Mouse (Mus musculus): Measurements from ENCODE around the gene Plcxd2. TPM values are rescaled to one million over a fixed set of nuclear protein-coding genes. Genes with fewer than 3 reads are reported as not detected.

Plcxd2 gene
- polyA plus RNA-seq, 1 experiment from 2014 or later = 1.7 TPM

DNA sequence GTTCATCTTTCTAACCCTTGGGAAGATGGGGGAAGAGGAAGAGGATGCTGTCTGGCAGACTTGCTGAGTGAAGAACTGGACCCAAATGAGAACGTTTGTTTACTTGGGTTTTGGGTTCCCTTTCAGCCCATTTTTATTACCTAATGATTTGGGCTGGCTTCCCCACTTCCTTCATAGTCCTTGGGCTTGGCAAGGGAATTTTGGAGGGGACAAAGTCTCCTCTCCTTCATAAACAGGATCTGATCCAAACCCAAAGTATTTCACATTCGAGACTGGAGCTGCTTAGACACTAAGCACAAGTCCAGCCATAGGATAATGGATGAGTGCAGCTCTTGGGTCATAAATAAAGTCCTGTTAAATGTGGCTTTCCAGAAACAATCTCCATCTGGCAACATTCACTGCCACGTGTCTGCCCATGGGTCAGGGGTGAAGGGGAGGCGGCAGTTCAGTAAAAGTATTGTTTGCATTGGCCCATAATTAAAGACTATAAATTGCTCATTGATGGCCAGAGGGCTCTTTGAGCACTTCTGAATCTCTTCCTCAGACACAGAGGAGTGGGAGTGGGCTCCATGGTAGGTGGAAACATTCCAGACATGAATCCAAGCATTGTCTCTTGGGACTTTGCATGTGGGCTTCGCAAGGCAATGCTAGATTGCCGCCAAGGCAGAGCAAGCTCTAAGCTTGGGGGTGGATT is 86.1 kb downstream of the Plcxd2 start:
- Histone ChIP-seq H3K4me1 (replicated peaks; ENCODE audit: control insufficient read depth, insufficient read depth, low read length) (peaks cover 38% of the 10 kb centered on the region), H3K27me3 (replicated peaks; ENCODE audit: control insufficient read depth, insufficient read depth, low read length) (no peaks in the 10 kb centered on the region), H3K9ac (ENCODE audit: low read length) (no peak overlapping the region), H3K36me3 (ENCODE audit: control insufficient read depth, insufficient read depth, low read length) (no peaks in the 10 kb centered on the region), H3K4me3 (ENCODE audit: low read depth, low read length) (no peak overlapping the region), H3K9me3 (ENCODE audit: control insufficient read depth, low read length) (no peaks in the 10 kb centered on the region), H3K4me2 (ENCODE audit: low read length) (no peak overlapping the region), H3K27ac (ENCODE audit: low read depth) (no peak overlapping the region)
- WGBS = 38% methylated on average over 6 of the region's 6 CpGs
- DNase-seq (ENCODE audit: low spot score) (no peak), ATAC-seq (replicated peaks; ENCODE audit: low FRiP score, low TSS enrichment, low read depth) (no peak)

DNA sequence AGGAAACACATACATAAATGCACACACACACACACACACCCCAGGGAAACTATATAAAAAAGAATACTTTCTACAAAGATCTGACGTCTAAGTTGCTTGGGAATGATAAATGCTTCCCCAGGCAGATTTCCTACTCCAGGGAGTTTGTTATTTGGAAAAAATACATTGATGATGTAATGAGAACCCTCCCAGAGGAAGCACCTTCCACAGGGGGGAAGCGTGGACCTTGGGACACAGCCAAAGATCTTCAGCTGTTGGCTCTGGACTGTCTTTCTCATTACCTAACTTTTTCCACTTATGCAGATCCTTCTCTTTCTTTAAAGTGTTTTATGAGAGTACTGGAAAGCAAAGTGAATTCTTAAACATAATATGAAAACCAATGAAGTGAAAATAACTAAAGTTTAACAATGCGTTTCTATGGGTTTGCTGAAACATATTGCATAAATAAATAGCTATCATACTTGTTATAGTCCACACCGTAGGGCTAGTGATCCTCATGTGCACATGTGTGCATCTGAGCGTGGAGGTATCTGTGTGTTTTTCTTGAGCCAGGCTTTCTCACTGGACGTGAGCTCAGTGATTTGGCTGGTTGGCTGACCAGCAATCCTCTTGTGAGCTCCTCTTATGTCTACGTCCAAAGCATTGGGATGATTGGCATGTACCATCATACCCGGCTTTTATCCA is 87.3 kb downstream of the Plcxd2 start:
- Histone ChIP-seq H3K27ac (ENCODE audit: low read depth) (no peak overlapping the region), H3K4me2 (ENCODE audit: low read length) (no peak overlapping the region), H3K9me3 (ENCODE audit: control insufficient read depth, low read length) (no peaks in the 10 kb centered on the region), H3K4me1 (replicated peaks; ENCODE audit: control insufficient read depth, insufficient read depth, low read length) (peaks cover 34% of the 10 kb centered on the region), H3K9ac (ENCODE audit: low read length) (no peak overlapping the region), H3K4me3 (ENCODE audit: low read depth, low read length) (no peak overlapping the region), H3K36me3 (ENCODE audit: control insufficient read depth, insufficient read depth, low read length) (no peaks in the 10 kb centered on the region), H3K27me3 (replicated peaks; ENCODE audit: control insufficient read depth, insufficient read depth, low read length) (no peaks in the 10 kb centered on the region)
- DNase-seq (ENCODE audit: low spot score) = no peak
- no peak; the same call in 1 of the 2 replicates for ATAC-seq (replicated peaks; ENCODE audit: low FRiP score, low TSS enrichment, low read depth)
- WGBS = 63% methylated on average over 8 of the region's 8 CpGs

DNA sequence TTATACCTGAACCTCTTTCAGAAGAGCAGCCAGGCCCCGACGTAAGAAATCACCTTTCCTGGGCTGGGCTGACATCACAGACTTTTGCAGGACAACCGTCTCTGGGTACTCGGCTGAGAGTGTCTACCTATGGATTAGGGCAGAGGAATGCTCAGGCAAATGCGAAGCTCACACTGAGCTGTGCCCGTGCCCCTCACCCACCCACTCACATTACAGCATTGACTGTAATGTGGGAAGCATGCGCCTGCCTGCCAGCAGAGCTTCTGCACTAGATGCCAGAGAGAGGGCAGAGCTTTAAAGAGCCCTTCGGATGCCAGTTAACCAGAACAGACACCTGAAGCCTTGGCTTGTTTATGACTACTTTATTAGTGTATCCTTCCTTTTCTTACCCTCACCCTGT is 90.4 kb downstream of the Plcxd2 start:
- Histone ChIP-seq H3K9ac (ENCODE audit: low read length) (no peak overlapping the region), H3K9me3 (ENCODE audit: control insufficient read depth, low read length) (no peaks in the 10 kb centered on the region), H3K27ac (ENCODE audit: low read depth) (no peak overlapping the region), H3K36me3 (ENCODE audit: control insufficient read depth, insufficient read depth, low read length) (no peaks in the 10 kb centered on the region), H3K27me3 (replicated peaks; ENCODE audit: control insufficient read depth, insufficient read depth, low read length) (no peaks in the 10 kb centered on the region), H3K4me3 (ENCODE audit: low read depth, low read length) (no peak overlapping the region), H3K4me1 (replicated peaks; ENCODE audit: control insufficient read depth, insufficient read depth, low read length) (peaks cover 23% of the 10 kb centered on the region), H3K4me2 (ENCODE audit: low read length) (no peak overlapping the region)
- DNase-seq (ENCODE audit: low spot score) (no peak), ATAC-seq (replicated peaks; ENCODE audit: low FRiP score, low TSS enrichment, low read depth) (no peak)
- 63% methylated on average over 8 of the region's 8 CpGs for WGBS

Other genes starting within 250 kb of the Plcxd2 start
- gene Phldb2, start 56.6 kb downstream of the Plcxd2 start, polyA plus RNA-seq (2014; fragmentation: Nextera tagmentation; extraction: Ambion mirVana) = 35.2 and 43.7 TPM in 2 replicates
- 0.08 and 0.37 TPM in 2 replicates for gene Cd96, start 110.0 kb upstream of the Plcxd2 start, polyA plus RNA-seq (2014; fragmentation: Nextera tagmentation; extraction: Ambion mirVana)
- 7.4 and 8.3 TPM in 2 replicates for gene Gm4737, start 144.9 kb upstream of the Plcxd2 start, polyA plus RNA-seq (2014; fragmentation: Nextera tagmentation; extraction: Ambion mirVana)

Data from intestine, embryonic 14.5 days (tissue).